Mouse (Mus musculus) myocyte (in vitro differentiated cells): ENCODE results near the gene Snx25.

ENCODE experiments used
- CEBPB ChIP-seq: IDR thresholded peaks from 2 replicates; pipeline ENCODE4 v1.6.1; 2011; ENCODE audit warnings: mild to moderate bottlenecking, moderate library complexity; ENCODE audit not compliant: poor library complexity, insufficient read depth, severe bottlenecking
- E2F4 ChIP-seq: IDR thresholded peaks from one replicate; pipeline ENCODE4 v1.6.1; 2011; ENCODE audit warnings: mild to moderate bottlenecking, control low read depth, moderate library complexity; ENCODE audit not compliant: insufficient read depth
- MAX ChIP-seq: IDR thresholded peaks from one replicate; pipeline ENCODE4 v1.6.1; 2011; ENCODE audit warnings: low read depth, mild to moderate bottlenecking, control low read depth
- MYOD1 ChIP-seq, 3 experiments: IDR thresholded peaks; one replicate each; pipeline ENCODE4 v1.6.1; 2011; ENCODE audit warnings: control low read depth in 2 of 3, low read depth in 2 of 3, mild to moderate bottlenecking in 2 of 3, moderate library complexity in 1 of 3; ENCODE audit not compliant: insufficient read length in 2 of 3, control insufficient read depth in 1 of 3
- MYOG ChIP-seq, 3 experiments: IDR thresholded peaks; one replicate each; pipeline ENCODE4 v1.6.1; 2011; ENCODE audit warnings: control low read depth in 2 of 3, low read depth in 2 of 3, mild to moderate bottlenecking in 2 of 3; ENCODE audit not compliant: insufficient read length in 2 of 3, control insufficient read depth in 1 of 3, insufficient read depth in 1 of 3
- POLR2A ChIP-seq: IDR thresholded peaks from one replicate; pipeline ENCODE4 v1.6.1; 2011; ENCODE audit warnings: low read depth, mild to moderate bottlenecking, control low read depth, moderate library complexity; ENCODE audit not compliant: insufficient read length
- POLR2AphosphoS2 ChIP-seq: IDR thresholded peaks from one replicate; pipeline ENCODE4 v1.6.1; 2011; ENCODE audit warnings: low read depth, control low read depth; ENCODE audit not compliant: insufficient read length
- REST ChIP-seq: IDR thresholded peaks from one replicate; pipeline ENCODE4 v1.6.1; 2011; ENCODE audit warnings: mild to moderate bottlenecking, control low read depth, moderate library complexity; ENCODE audit not compliant: insufficient read depth, insufficient read length
- SRF ChIP-seq: IDR thresholded peaks from one replicate; pipeline ENCODE4 v1.6.1; 2011; ENCODE audit warnings: low read depth; ENCODE audit not compliant: control insufficient read depth, insufficient read length
- TCF12 ChIP-seq: IDR thresholded peaks from one replicate; pipeline ENCODE4 v1.6.1; 2011; ENCODE audit warnings: mild to moderate bottlenecking, control low read depth; ENCODE audit not compliant: poor library complexity, insufficient read depth, severe bottlenecking
- TCF3 ChIP-seq: IDR thresholded peaks from one replicate; pipeline ENCODE4 v1.6.1; 2011; ENCODE audit warnings: low read depth, control low read depth; ENCODE audit not compliant: insufficient read length
- USF1 ChIP-seq: IDR thresholded peaks from one replicate; pipeline ENCODE4 v1.6.1; 2011; ENCODE audit warnings: low read depth, mild to moderate bottlenecking, control low read depth, moderate library complexity

DNA sequence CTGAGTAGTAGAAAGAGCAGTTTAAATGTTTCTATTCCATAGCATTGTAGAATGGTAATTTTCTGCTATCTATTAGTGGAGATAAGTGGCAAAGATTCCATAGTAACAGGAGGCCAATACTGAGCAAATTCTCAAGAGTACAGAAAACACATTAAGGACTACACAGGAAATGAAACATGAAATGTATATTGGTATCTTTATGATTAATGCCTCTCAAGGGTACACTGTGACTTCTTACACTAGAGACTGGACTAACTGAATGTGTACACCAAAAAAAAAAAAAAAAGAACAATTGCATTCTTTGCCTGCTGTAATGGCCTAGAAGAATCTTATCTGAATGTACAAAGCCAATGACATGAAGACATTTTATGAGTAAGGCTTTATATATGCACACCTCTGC is 44.3 kb downstream of the Snx25 start:
- TF ChIP-seq USF1 (no peak), POLR2A (no peak), E2F4 (no peak), MYOD1 (IDR thresholded peaks at IDR 0.05; ENCODE audit: control insufficient read depth in 1 of 3, insufficient read length in 2 of 3, low read depth in 2 of 3) (no peak), POLR2AphosphoS2 (no peak), SRF (no peak), MAX (no peak), TCF3 (no peak), TCF12 (no peak), CEBPB (no peak), MYOG (IDR thresholded peaks at IDR 0.05; ENCODE audit: control insufficient read depth in 1 of 3, insufficient read depth in 1 of 3, insufficient read length in 2 of 3, low read depth in 2 of 3) (no peak), REST (no peak)
